Mouse (Mus musculus): ENCODE data around the gene Akr1c13. TPM values are rescaled to one million over a fixed set of nuclear protein-coding genes. Genes with fewer than 3 reads are reported as not detected.
"Not testable (repeated sequence)": the region's sequence is repeated elsewhere in the genome, so short reads cannot be mapped to it uniquely, and the experiment has no call there.

Akr1c13 gene
- polyA plus RNA-seq, 1 experiment from 2014 or later, result 7.5 TPM

- not testable (repeated sequence) for H3K9ac ChIP-seq; H3K36me3 ChIP-seq (replicated peaks; ENCODE audit: control insufficient read depth, insufficient read depth); H3K27me3 ChIP-seq (ENCODE audit: control insufficient read depth, insufficient read depth, low read length); H3K27ac ChIP-seq; DNase-seq (ENCODE audit: low spot score); H3K4me1 ChIP-seq (replicated peaks; ENCODE audit: control insufficient read depth, insufficient read depth, low read length); H3K4me3 ChIP-seq (replicated peaks; ENCODE audit: low read length); H3K4me2 ChIP-seq (replicated peaks); ATAC-seq (ENCODE audit: low FRiP score); H3K9me3 ChIP-seq (ENCODE audit: control insufficient read depth, low read length)
- 90% methylated on average over 7 of the region's 7 CpGs for WGBS
Observed at GRCm38 (mm10) chr13:4186641-4187411, 4.1 kb upstream of the Akr1c13 start.

- ATAC-seq (ENCODE audit: low FRiP score) (no peak), DNase-seq (ENCODE audit: low spot score) (peak; percentile 25)
- H3K9ac ChIP-seq, result no peak overlapping the region
- H3K4me1 ChIP-seq (replicated peaks; ENCODE audit: control insufficient read depth, insufficient read depth, low read length), result no peaks in the 10 kb centered on the region
- no peak overlapping the region for H3K4me3 ChIP-seq (replicated peaks; ENCODE audit: low read length)
- no peaks in the 10 kb centered on the region for H3K9me3 ChIP-seq (ENCODE audit: control insufficient read depth, low read length)
- no peak overlapping the region for H3K4me2 ChIP-seq (replicated peaks)
- 92% methylated on average over 2 of the region's 2 CpGs for WGBS
- no peaks in the 10 kb centered on the region for H3K27me3 ChIP-seq (ENCODE audit: control insufficient read depth, insufficient read depth, low read length)
- no peak overlapping the region for H3K27ac ChIP-seq
- H3K36me3 ChIP-seq (replicated peaks; ENCODE audit: control insufficient read depth, insufficient read depth), result no peaks in the 10 kb centered on the region
Observed at GRCm38 (mm10) chr13:4188174-4188573, 2.8 kb upstream of the Akr1c13 start.

- Histone ChIP-seq H3K9ac (no peak overlapping the region), H3K4me3 (replicated peaks; ENCODE audit: low read length) (no peak overlapping the region), H3K27ac (no peak overlapping the region), H3K4me1 (replicated peaks; ENCODE audit: control insufficient read depth, insufficient read depth, low read length) (no peaks in the 10 kb centered on the region), H3K4me2 (replicated peaks) (no peak overlapping the region), H3K36me3 (replicated peaks; ENCODE audit: control insufficient read depth, insufficient read depth) (no peaks in the 10 kb centered on the region), H3K27me3 (ENCODE audit: control insufficient read depth, insufficient read depth, low read length) (no peaks in the 10 kb centered on the region), H3K9me3 (ENCODE audit: control insufficient read depth, low read length) (no peaks in the 10 kb centered on the region)
- 84% methylated on average over 3 of the region's 3 CpGs for WGBS
- no peak for ATAC-seq (ENCODE audit: low FRiP score)
- no peak for DNase-seq (ENCODE audit: low spot score)
Observed at GRCm38 (mm10) chr13:4192511-4192910, 1.6 kb downstream of the Akr1c13 start.

- no peak for DNase-seq (ENCODE audit: low spot score)
- Histone ChIP-seq H3K4me1 (replicated peaks; ENCODE audit: control insufficient read depth, insufficient read depth, low read length) (no peaks in the 10 kb centered on the region), H3K9ac (no peak overlapping the region), H3K36me3 (replicated peaks; ENCODE audit: control insufficient read depth, insufficient read depth) (no peaks in the 10 kb centered on the region), H3K4me3 (replicated peaks; ENCODE audit: low read length) (no peak overlapping the region), H3K9me3 (ENCODE audit: control insufficient read depth, low read length) (no peaks in the 10 kb centered on the region), H3K4me2 (replicated peaks) (no peak overlapping the region), H3K27me3 (ENCODE audit: control insufficient read depth, insufficient read depth, low read length) (no peaks in the 10 kb centered on the region), H3K27ac (no peak overlapping the region)
- WGBS, result 67% methylated on average over 1 of the region's 1 CpGs
- ATAC-seq (ENCODE audit: low FRiP score), result no peak
Observed at GRCm38 (mm10) chr13:4206147-4206903, 15.4 kb downstream of the Akr1c13 start.

GRCm38 (mm10) chr13:4211560-4212299 lies 20.8 kb downstream of the Akr1c13 start:
- DNase-seq (ENCODE audit: low spot score) (no peak), ATAC-seq (ENCODE audit: low FRiP score) (no peak)
- Histone ChIP-seq H3K4me1 (replicated peaks; ENCODE audit: control insufficient read depth, insufficient read depth, low read length) (no peaks in the 10 kb centered on the region), H3K27ac (no peak overlapping the region), H3K9me3 (ENCODE audit: control insufficient read depth, low read length) (no peaks in the 10 kb centered on the region), H3K4me2 (replicated peaks) (no peak overlapping the region), H3K4me3 (replicated peaks; ENCODE audit: low read length) (no peak overlapping the region), H3K36me3 (replicated peaks; ENCODE audit: control insufficient read depth, insufficient read depth) (no peaks in the 10 kb centered on the region), H3K9ac (no peak overlapping the region), H3K27me3 (ENCODE audit: control insufficient read depth, insufficient read depth, low read length) (no peaks in the 10 kb centered on the region)
- 72% methylated on average over 18 of the region's 20 CpGs for WGBS

GRCm38 (mm10) chr13:4212309-4212708 lies 21.4 kb downstream of the Akr1c13 start:
- no peaks in the 10 kb centered on the region for H3K27me3 ChIP-seq (ENCODE audit: control insufficient read depth, insufficient read depth, low read length)
- H3K4me2 ChIP-seq (replicated peaks), result no peak overlapping the region
- H3K4me1 ChIP-seq (replicated peaks; ENCODE audit: control insufficient read depth, insufficient read depth, low read length), result no peaks in the 10 kb centered on the region
- no peak overlapping the region for H3K27ac ChIP-seq
- no peak overlapping the region for H3K9ac ChIP-seq
- ATAC-seq (ENCODE audit: low FRiP score) (no peak), DNase-seq (ENCODE audit: low spot score) (no peak)
- no peaks in the 10 kb centered on the region for H3K9me3 ChIP-seq (ENCODE audit: control insufficient read depth, low read length)
- no peak overlapping the region for H3K4me3 ChIP-seq (replicated peaks; ENCODE audit: low read length)
- 60% methylated on average over 3 of the region's 3 CpGs for WGBS
- no peaks in the 10 kb centered on the region for H3K36me3 ChIP-seq (replicated peaks; ENCODE audit: control insufficient read depth, insufficient read depth)

- H3K9me3 ChIP-seq (ENCODE audit: control insufficient read depth, low read length); H3K27me3 ChIP-seq (ENCODE audit: control insufficient read depth, insufficient read depth, low read length); H3K4me3 ChIP-seq (replicated peaks; ENCODE audit: low read length); DNase-seq (ENCODE audit: low spot score); H3K4me1 ChIP-seq (replicated peaks; ENCODE audit: control insufficient read depth, insufficient read depth, low read length); H3K4me2 ChIP-seq (replicated peaks); ATAC-seq (ENCODE audit: low FRiP score); H3K27ac ChIP-seq; H3K9ac ChIP-seq; H3K36me3 ChIP-seq (replicated peaks; ENCODE audit: control insufficient read depth, insufficient read depth): not testable (repeated sequence)
- 72% methylated on average over 1 of the region's 1 CpGs for WGBS
Observed at GRCm38 (mm10) chr13:4215496-4215895, 24.5 kb downstream of the Akr1c13 start.

GRCm38 (mm10) chr13:4228441-4228840 lies 37.5 kb downstream of the Akr1c13 start, which contains the start of gene Akr1c19:
Gene Akr1c19, plus strand, starts transcription at chr13:4228700.
- no peak within 1 kb of the TSS for H3K4me3 ChIP-seq (replicated peaks; ENCODE audit: low read length)
- ATAC-seq (ENCODE audit: low FRiP score), result no peak
- no peak for DNase-seq (ENCODE audit: low spot score)
- no peaks in the 10 kb centered on the region for H3K36me3 ChIP-seq (replicated peaks; ENCODE audit: control insufficient read depth, insufficient read depth)
- H3K27me3 ChIP-seq (ENCODE audit: control insufficient read depth, insufficient read depth, low read length), result no peaks in the 10 kb centered on the region
- no peak within 1 kb of the TSS for H3K27ac ChIP-seq
- 88% methylated on average over 1 of the region's 1 CpGs for WGBS
- H3K4me1 ChIP-seq (replicated peaks; ENCODE audit: control insufficient read depth, insufficient read depth, low read length), result no peaks in the 10 kb centered on the region
- H3K4me2 ChIP-seq (replicated peaks), result no peak within 1 kb of the TSS
- no peak within 1 kb of the TSS for H3K9ac ChIP-seq
- H3K9me3 ChIP-seq (ENCODE audit: control insufficient read depth, low read length), result no peaks in the 10 kb centered on the region
